Mouse (Mus musculus) lung, adult 2 months (tissue): Measurements from ENCODE around the gene Atp1a3.

Experiments
- CTCF ChIP-seq: fragments of 200-500 bp; IDR thresholded peaks from 2 replicates; pipeline ENCODE4 v1.5.1; 2011; ENCODE audit warnings: mild to moderate bottlenecking, low read length, control low read depth; ENCODE audit not compliant: insufficient read depth
- POLR2A ChIP-seq: fragments of 200-500 bp; IDR thresholded peaks from 2 replicates; pipeline ENCODE4 v1.6.1; 2011; ENCODE audit warnings: low read depth, mild to moderate bottlenecking, control low read depth, low read length, borderline replicate concordance; ENCODE audit errors: extremely low read depth

DNA sequence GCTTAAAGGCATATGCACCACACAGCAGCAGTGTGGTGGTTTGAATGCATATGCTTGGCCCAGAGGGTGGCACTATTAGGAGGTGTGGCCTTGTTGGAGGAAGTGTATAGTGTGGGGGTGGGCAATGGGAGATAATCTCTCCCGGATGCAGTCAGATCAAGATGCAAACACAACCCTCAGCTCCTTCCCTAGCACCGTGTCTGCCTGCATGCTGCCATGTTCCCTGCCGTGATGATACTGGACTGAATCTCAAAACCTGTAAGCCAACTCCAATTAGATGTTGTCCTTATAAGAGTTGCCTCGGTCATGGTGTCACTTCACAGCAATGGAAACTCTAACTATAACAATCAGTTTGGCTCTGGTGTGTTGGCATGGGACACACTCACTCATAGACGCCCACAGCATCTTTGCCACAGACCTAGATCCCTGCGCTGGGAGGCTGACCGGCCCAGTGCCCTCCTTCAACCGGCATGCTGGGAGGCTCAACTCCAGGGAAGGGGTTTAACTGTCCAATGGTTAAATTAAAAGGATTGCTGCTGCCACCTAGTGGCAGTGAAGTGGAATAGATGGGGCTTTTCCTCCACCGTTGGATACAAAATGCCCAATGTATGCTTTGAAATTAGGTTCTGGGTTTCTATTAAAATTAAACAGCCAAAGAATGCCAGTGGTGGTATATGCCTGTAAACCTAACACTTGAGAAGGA lies 30.7 kb downstream of the Atp1a3 start:
- peak; percentile 39 for TF ChIP-seq CTCF
- TF ChIP-seq POLR2A = no peak
